Mouse (Mus musculus): ENCODE data around the gene Frrs1l. TPM values are rescaled to one million over a fixed set of nuclear protein-coding genes. Genes with fewer than 3 reads are reported as not detected.

The Frrs1l gene
- total RNA-seq (2021), result under 1 TPM; 0.23 to 0.40 TPM
- long read RNA-seq, experiment 1, result 0 reads
- long read RNA-seq, experiment 2, result 0 reads

DNA sequence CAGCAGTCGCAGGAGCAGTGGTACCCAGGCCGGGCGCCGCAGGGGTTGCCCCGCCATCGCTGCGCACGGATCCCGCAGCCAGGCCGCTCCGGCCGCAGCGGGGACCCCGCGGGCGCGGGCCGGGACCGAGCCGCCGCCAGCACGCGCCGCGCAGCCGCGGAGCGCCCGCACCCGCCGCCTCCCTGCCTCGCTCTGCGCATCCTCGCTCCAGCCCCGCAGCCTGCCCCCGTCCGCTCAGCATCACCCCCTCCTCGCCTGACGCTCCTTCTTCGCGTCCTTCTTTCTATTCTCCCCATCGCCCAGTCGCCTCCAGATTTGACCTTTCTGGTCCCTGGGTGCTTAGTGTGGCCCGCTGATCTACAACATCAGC lies at the start of gene Frrs1l:
Gene Frrs1l (minus strand): TSS at position 177 of the 370 bp plus-strand sequence.
- peak; percentile 12 to 26 for DNase-seq

DNA sequence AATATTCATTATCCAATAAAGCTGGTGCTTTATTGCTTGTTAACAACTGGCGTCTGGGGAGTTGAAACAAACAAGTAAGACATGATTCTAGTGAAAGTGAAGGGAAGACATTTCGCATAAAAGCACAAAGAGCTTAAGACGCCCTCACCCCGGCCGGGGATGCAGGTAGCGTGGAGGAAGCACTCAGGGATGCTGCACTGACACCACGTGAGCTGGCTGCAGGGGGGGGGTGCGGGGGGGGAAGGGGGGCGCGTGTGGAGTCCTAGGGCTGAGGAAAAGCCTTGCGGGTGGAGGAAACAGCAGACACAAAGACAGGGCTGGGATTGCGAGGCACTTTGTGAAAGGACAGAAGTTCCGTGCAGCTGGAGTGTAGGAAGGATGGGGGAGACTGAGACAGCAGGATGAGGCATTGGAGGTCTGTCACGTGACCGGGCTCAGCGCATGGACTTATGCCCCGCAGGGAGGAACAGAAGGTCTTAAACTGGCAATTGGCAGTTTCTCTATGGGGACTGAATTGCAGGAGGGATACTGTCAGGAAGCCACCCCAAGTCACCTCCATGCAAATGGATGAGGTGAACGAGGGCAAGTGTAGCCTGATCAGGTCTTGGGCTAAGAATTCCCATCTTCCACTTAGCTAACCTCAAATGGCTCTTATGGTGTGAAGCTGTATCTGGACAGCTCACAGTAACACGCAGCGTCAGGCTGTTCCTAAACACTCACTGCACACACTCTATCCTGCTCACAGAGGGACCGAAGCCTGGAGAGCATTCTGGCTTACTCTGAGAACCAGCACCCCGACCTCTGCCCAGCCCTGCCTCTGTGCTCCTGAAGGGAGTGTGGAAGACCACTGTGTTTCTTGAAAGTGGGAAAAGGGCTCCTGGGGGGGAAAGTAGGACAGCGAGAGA lies 49.2 kb upstream of the Frrs1l start:
- no peak for DNase-seq

DNA sequence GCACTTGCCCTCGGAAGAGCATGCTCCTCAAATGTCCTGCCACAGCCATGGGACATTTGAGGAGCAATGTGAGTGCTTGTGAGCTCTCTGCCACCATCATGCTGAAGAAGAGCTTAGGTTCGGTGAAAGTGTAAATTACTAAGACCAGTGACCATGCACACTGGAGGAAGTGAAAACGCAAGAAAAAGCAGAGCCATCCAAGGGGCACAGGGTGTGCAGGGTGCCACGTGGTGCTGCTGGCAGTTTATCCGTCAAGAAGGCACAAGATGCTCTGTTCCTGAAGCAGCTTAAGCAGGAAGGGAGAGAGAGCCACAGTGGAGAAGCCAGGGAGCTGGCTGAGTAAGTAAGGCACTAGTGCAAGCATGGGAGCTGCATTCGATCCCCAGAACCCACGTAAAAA lies 47.4 kb upstream of the Frrs1l start:
- no peak for DNase-seq

DNA sequence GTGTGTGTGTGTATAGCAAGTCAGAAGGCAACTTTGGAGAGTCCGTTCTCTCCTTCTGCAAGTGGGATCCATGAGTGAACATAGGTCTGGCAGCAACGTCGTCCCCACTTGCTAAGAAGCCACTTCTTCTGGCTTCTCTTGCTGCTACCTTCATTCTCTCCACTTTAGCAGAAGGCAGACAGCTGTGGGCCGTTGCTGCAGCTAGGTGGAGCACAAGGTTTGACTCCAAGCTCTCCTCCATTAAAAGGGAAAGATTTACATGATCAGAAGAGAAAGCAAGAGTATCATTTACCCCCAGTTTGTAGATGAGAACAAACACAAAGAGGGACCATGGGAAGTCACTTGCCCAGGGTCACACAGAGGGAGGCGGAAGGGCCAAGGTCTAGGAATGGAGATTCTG lies 44.0 kb upstream of the Frrs1l start:
- DNase-seq, result no peak

DNA sequence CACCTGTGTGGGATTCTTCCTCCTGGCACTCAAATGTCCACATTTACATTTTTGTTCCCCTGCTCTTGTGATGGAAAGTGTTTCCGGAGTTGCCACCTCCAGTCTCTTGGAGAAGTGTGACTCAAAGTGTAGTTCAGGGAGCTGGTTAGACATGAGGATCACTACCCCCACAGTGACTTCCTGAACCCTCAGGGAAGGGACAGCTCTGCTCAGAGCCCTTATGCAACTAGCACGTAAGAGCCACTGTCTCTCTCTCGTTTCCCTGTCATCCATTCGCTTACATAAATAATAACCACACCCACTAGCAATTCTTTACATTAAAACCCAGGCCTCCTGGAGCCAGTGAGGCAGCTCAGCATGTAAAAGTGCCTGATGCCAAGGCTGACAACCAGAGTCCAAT lies 41.2 kb upstream of the Frrs1l start:
- no peak for DNase-seq

DNA sequence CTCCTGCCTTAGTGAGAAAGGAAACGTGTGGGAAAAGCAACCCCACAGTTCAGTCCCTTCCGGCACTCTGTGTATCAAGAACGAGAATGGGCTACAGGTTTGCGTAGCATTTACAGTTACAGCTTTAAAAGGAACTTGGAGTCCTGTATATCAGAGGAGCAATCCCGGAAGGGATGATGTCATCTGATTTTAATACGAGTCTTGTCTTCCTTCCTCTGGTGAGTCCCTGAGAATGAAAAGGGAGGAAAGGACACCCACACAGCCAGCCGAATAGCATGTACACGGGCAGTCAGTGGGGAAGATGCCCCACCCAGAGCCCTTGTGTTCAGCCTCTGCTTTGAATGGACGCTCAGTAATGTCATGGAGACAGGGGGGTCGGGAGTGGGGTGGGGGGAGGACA lies 37.8 kb upstream of the Frrs1l start:
- DNase-seq, result no peak

DNA sequence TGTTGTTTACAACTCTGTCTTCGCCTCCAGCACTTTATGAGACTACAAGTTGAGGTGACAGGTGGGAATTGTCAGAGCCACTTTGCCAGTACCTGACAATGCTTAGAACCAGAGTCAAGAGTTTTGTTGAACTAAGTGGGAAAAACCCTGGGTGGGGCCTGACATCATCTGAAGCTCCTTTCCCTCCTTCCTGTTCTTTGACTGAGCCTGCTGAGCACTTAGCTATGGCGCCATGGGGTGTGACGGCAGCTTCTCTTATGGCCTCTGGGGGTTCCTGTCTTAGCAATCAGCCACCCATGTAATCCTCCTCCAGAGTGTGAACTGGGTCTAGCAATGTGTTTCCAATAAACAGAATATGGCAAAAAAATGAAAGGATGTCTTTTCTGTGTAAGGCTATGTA lies 33.3 kb upstream of the Frrs1l start:
- no peak for DNase-seq

DNA sequence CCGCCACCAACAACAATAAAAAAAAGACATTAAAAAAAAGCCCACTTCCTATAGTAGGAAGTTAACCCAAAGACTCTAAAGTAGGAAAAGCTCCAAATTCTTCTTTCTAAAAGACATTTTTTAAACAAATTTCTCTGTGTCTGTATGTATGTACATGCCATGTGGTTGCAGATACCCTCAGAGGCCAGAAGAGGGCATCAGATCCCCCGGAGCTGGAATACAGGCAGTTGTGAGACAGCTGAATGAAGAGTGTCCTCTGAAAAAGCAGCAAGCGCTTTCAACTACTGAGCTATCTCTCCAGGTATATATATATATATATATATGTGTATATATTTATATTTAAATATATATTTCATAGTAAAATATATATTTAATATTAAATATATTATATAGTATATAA lies 31.1 kb upstream of the Frrs1l start:
- DNase-seq, result no peak

DNA sequence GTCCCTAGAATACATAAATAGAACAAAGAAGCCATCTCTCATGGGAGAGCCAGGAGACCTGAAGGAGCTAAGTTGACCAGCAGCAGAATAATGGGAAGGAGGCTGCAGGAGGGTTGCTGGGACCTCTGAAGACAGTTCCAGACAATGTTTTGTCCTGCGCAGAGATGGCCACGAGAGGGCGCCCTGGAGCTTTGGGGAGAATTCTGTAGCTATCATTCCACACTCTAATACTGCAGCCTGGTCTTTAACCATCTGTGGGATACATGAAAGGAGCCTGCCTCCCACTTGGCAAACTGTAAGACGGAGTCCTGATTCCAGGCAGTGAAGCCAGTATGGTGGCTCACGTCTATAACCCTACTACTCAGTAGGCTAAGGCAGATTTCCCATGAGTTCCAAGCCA lies 27.0 kb upstream of the Frrs1l start:
- DNase-seq, result peak; percentile 79 to 83

DNA sequence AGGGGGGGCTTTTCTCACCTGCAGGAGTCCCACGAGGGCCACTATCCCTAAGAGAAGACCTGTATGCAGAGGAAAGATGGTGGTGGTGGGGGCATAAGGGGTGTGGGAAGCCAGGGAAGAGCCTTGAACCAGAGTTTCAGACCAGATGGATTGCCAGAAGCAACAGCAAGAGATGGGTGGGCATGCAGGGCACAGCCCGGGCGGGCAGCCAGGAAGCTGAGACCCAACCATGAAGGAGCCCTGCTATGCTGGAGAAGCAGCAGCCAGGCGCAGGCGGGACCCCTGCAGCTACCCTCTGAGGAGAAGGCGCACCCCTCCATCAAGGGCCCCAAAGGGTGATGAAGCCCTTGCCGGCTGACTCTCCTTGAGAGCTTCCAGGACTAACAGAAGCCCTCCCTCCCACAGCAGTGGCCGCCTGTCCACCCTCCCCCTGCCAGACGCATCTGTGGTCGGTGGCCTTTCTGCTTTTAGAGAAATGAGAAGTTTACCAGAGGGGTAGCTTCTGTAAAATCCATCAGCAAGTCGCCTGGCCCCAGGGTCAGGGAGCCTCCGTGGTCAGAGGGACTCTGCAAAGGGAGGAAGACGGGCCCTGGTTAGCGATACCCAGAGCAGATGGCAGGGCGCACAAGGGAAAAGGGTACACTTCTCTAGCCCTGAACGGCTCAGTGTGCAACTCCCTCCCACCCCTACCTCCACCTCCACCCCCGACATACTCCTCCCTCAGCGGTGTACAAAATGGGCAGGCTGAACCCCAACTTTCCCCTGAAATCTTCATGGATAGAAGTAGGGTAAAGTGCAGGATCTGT lies 26.4 kb upstream of the Frrs1l start:
- DNase-seq, result no peak

DNA sequence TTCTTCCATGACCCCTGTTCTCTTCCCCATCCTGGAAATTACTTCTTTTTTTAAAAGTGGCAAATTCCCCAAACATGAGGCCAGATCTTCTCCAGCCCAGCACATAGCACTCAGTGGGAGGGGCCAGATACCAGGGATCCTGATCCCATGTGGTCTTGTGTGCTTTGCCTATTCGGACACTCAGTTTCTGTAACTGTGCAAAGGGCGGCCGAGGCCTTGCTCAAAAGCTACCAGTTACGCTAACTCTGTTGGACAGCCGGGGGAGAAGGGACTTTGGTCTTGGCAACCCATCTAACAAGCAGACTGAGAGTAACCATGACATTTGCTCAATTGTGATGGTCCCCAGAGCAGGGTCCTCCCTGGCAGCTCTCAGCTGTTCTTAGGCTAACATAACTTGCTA lies 24.8 kb upstream of the Frrs1l start:
- DNase-seq, result no peak

DNA sequence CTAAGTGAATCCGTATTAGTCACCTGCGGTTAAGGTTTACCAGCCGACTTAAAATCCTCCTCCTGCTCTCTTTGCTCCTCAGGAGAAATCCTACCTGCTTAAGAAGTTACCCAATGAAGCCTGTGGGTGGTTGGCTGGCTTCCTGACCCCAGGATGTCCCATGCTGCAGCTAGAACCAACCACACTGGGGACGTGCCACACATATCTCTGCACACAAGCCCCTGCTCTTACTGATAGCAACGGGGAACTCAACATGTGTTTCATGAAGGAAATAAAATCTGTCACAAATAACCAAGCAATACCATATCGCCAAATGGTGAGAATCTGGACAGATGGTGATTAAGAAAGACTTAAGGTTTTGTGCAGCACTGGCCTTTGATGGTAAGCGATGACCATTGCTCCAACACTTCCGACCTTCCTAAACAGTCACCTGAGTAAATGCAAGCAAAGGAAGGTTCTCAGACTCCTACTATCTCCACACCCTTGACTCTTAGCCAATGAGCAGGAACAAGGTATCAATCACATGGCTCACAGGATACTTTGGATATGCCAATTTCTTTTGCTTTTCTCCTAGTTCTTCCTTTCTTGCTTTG lies 21.4 kb upstream of the Frrs1l start:
- no peak for DNase-seq

DNA sequence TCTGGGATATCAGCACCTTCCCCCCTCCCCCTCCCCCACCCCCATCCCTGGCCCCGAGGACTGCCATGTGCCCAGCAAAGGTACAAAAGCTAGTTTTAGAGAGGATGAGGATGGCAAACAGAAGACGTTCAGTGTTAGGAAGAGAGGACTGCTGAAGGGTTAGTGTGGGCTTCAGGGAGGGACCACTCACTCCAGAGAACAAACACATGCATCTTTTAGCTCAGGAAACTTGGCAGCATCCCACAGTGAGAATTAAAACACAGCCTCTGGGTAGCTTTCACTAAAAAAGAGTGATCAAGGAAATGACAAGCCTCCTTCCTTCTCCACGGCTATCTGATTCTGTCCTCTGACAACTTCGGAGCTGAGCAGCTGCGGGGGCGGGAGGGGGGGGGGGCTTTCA lies 20.7 kb upstream of the Frrs1l start:
- no peak for DNase-seq

DNA sequence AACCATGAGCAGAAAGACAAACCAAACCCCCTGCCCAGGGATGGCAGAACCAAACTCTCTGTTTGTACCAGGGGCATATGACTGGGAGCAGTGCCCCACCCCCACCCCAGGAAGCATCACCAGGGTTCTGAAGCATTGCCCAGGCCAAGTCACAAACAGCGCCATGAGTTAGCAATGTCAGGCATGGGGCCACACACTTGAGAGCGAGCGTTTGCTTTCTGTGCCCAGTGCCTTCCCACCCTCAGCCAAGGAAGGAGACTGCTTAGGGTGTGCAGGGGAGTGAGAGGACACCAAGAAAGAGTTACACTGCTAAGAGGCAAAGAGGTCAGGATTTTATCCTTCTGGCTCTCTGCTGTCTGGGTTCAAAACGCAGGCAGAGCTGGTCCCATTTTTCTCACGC lies 20.2 kb upstream of the Frrs1l start:
- no peak for DNase-seq

DNA sequence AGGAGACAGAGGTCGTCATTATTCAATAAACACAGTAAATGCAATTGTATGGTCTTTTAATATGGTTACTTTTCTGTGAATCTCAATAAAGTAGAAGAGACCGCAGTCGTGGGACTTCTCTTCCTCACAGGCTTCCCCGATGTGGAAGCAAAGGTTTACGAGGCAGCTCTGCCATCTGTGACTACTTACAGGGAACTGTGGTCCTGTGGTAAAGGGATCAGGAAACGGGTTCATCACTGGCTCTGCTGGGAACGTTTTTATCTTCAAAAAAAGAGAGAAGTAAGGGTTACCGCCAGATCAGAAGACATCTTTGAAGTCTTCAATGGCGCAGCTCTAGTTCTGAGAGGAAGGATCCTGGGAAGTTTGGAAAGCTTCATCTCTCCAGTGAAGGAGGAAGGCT lies 17.5 kb upstream of the Frrs1l start:
- DNase-seq, result no peak

DNA sequence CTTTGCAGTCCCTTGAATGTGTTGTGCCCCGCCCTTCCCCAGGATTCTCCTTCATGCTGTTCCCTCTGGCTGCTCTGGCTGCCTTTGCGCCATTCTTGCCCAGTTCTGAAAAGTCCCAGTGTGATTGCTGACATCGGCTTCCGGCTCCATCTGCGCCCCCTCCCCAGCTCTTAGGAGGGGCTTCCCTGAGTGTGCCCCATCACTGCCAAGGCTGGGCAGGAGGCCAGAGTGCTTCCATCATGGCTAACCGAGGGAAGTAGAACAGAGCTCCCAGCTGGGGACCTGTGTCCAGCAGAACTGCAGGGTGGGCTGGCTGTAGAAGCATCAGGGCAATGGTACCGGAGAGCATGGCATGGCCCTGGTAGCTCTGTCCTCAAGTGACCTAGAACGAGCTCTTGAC lies 14.8 kb upstream of the Frrs1l start:
- DNase-seq, result no peak

DNA sequence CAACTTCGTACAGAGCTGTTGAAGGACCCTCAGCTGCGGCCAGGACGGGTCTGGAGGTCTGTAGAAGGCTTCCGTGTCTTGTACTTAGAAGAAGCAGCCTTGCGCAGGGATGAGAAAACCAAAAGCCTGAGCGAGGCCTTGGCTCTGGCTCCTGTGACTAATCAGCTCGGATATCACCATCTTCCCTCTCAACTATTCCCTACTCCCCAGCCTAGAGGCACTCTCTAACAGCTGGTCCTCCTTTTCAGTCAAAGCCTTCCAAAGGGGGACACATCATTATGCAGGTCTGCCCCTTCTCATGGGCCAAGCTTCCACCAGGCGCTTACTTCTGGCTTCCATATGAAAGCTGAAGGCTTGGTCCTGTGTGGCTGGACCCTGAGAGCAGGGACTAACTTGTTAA lies 13.7 kb upstream of the Frrs1l start:
- no peak for DNase-seq

DNA sequence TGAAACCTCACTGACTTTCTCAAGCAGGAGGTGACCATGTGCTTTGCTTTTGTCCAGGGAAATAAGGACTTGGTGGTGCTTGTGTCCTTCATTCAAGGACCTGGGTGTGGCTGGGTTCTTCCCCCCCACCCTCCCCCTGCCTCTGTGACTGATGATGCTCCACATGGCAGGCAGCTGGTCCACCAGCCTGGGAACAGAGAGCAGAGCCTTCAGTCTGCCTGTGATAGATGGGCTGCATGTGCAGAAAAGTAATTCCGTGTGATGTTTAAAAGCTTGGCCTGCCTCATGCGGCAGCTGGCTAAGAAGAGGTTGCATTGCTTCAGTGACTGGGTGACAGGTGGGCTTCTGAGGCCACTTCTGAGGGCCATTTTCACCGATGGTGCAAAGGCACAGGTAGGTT lies 12.6 kb upstream of the Frrs1l start:
- no peak for DNase-seq

DNA sequence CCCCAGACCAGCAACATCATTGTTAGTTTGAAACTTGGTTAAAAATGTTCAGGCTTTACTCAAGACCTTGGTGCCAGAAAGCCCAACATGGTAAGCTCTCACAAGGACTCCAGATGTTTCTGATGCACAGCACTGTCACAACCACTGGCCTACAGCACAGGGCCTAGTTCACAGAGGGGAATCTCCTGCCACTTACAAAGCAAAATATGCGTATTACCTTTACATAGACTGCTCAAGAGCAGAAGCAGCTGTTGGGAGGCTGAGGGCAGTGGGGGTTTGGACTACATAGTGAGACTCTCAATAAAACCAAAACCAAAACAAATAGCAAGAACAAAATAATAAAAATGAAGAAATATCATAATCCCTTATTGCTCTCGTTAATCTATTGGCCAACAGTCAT lies 11.2 kb upstream of the Frrs1l start:
- DNase-seq, result no peak

DNA sequence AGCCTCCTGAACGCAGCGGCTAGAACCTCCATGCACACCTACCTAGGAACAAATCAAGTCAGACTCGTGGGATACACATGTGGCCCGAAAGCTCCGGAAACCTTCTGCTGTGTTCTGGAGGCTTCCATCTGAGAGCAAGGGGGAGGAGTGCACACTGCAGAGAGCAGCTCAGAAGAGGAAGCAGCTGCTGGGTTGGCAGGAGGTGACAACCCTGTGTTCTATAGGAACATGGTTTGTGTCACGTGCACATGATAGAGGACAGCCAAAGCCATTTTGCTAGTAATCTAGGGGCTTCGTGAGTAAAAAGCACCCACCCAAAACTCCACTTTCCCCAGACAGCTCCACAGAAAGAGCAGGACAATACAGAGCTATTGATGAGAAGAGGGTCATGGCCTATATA lies 3.1 kb upstream of the Frrs1l start:
- no peak for DNase-seq

DNA sequence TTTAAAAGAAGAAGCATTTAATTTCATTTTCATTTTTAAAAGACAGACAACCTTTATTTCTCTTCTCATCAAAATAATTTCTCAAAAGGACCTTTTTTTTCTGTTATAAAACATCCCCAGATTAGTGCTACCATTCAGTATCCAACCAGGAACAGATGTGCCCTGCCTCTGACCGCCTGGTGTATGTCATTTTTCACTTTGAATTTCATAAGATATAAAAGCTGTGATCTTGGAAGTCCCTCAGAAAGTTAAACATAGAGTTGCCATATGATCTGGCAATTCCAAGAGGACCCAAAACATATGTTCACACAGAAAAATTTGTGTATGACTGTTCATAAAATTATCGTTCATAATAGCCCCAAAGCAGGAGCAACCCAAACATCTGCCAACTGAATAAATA lies 1.8 kb upstream of the Frrs1l start:
- DNase-seq, result no peak

DNA sequence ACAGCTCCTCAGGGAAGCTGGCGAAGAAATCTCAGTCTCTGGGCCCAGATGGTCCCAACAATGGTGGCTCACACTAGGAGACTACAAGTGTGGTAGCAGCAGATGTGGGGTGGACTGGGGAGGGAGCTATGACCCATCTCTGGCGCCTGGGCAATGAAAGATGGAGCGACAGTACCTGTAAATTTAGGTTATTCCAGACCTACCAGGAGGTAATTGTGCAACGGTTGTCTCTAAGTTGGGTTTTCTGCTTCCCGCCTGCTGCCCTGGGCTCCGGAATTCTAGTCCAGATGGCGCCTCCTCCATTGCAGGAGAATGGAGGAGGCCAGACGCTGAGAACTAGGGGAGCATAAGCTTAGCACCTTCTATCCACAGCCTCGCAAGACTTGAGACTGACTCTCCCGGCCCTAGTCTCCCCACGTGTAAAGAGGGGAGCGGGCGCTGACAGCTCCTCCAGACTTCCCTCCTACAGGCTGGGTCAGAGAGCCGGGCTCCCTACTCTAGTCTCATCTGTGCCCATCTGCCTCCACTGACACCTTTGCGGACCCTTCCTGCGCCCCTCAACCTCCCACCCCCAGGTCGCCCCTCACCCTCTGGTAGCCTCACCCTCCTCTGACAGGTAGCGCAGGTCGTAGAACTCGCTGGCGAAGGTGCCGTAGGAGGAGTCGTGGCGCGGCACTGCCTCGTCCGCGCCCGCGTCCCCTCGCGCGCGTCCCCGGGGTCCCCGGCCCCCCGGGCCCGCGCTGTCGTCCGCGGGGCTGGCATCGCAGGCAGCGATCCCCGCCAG lies 568 bp downstream of the Frrs1l start:
- DNase-seq, result no peak

Measured in adrenal gland, postnatal 36 days (tissue).